Mouse (Mus musculus): Measurements from ENCODE around the gene Eno2.
A peak's percentile ranks its signal among the peaks of the same experiment; 100 is the strongest.

The Eno2 gene

DNA sequence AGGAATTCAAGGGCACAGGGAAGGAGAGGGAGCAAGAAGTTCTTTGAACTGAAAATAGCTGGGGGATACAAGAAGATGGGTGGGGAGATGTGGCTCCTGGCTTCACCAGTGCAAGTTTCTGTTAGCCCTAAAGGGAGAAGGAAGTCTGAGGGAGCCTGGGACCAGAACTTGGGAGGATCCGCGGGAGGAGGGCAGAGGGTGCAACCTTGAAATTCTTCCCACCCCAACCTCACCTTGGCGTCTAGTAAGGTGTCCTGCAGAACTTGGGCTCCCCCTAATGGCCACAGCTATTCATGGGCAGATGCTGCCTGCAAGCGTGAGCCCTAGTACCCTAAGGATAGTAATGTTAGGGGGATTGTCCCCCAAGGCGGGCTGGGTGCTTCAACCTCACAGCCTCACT, 10.2 kb downstream of the Eno2 start:
- DNase-seq: peak; percentile 93 to 94

- no peak for DNase-seq
Observed at GRCm38 (mm10) chr6:124758849-124759232, 10.6 kb downstream of the Eno2 start.

- DNase-seq: peak; percentile 52 to 64
Observed at GRCm38 (mm10) chr6:124757909-124758848, 11.3 kb downstream of the Eno2 start.

- DNase-seq: no peak
Observed at GRCm38 (mm10) chr6:124757351-124757880, 12.1 kb downstream of the Eno2 start.

- DNase-seq: peak; percentile 91
Observed at GRCm38 (mm10) chr6:124756652-124757350, 12.7 kb downstream of the Eno2 start.

DNA sequence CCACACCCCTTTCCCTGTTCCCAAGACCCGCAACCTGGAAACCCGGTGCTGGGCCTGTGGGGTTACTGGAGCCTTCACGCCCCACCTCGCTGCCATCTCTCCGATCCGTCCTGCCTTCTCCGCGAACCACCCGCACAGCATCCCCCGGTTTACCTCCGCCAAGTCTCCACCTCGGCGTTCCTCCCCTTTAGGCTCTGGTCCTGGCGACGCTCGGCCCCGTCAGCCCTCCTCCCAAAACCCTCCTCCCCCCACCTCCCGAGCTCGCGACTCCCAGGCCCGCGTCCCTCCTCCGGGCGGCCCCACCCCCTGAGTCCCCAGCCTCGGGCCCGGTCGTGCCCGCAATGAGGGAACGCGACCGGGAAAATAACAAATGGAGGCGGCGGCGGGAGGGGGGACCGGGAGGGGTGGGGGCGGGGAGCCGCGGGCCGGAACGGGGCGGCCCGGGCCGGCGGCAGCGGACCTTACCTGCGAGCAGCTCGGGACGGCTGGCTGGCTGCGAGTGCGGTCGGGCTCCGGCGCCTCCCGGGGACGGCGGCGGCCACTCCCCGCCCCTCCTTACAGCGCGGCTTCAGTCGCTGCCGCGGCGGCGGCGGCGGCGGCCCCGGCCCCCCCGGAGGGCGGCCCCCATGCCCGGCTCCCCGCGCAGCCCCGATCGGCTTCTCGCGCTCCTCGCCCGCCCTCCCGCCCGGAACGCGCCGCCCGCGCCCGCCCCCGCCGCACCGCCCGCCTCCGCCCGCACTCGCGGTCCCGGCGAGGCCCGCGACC, 13.5 kb downstream of the Eno2 start, which contains the start of the genes Gm45234 and Atn1:
Gene Gm45234, minus strand, starts transcription at position 191 of the 765 bp plus-strand sequence.
Gene Atn1, minus strand, starts transcription at position 694 of the 765 bp plus-strand sequence.
- peak; percentile 78 to 88 for DNase-seq

DNA sequence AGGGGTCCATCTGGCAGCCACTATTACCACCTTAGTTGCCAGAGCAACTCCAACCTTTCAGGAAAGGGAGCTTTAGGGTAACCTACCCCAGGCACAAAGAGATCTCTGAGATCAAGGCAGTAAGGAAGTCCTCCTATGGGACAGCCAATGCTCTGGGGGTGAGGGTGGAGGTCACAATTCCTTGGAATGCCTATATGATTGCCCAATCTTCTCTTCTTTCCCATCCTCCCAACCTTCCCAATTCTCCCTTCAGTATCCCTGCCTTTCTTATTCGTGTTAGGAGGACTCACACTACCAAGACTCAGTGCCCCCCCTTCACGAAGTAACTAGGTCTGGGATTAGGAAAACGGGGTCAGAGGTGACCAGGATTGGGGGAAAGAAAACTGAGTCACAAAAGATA, 14.2 kb downstream of the Eno2 start:
- DNase-seq: no peak

- DNase-seq: no peak
Observed at GRCm38 (mm10) chr6:124753861-124754260, 15.6 kb downstream of the Eno2 start.

DNA sequence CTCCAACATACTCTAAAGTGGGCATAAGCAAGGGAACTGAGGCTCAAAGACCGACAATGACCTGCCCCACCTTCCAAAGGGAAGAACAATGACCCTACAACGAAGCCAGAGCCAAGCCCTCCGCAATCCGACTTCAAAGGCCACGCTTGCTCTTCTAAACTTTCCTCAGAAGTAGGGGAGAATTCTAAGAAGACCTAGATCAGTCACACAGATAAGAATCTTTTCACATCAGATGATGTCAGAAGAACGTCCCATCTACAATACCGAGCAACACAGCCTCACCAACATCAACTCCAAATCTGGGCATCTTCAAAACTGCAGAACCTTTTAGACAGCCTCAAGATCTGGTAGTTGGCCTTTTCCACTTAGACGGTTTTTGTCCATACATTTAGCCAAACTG, 19.1 kb downstream of the Eno2 start:
- DNase-seq: no peak

GRCm38 (mm10) chr6:124746654-124747632, 22.5 kb downstream of the Eno2 start:
- DNase-seq: no peak

- no peak for DNase-seq
Observed at GRCm38 (mm10) chr6:124746296-124746605, 23.2 kb downstream of the Eno2 start.

- peak; percentile 95 to 96 for DNase-seq
Observed at GRCm38 (mm10) chr6:124745490-124746295, 23.8 kb downstream of the Eno2 start.

GRCm38 (mm10) chr6:124744755-124745321, 24.6 kb downstream of the Eno2 start:
- DNase-seq: peak in 1 of 2 experiments; percentile 46

DNA sequence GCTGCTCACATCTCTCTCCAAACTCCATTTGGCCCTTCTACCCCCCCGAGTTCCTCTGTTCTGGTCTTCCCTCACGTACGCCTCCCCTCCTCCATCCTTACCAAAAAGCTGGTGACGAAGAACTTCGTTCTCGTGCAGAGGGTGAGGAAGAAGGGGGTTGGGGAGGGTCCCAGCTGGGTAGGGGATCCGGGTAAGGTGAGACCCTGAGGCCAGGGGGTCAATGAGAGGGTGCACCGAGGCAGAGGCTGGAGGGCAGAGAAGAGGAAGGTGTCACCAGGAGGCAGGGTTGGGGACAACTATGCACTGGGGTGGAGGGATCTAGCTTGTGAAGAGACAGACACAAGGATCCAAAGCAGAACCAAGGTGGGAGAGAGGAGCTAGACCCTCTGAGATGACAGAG, 25.8 kb downstream of the Eno2 start:
- no peak for DNase-seq

- no peak for DNase-seq
Observed at GRCm38 (mm10) chr6:124742839-124743514, 26.5 kb downstream of the Eno2 start.

DNA sequence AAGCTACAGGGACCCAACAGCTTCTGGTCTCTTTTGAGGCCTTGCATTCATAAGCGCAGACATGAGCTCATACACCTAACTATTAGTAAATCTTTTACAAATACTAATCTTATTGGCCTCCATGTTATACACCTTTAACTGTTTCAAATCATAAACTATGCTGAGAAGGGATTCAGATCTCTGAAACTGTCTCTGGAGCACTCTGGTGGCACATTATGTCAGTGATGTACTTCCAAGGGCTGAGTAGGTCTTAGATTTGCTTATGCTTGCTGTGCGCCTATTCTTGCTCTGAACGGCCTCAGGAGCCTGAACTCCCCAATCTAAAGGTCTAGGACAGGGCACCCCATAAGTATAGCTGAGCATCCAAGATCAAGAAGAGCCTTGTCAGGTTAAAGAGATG, 27.6 kb downstream of the Eno2 start:
- DNase-seq: no peak

- peak; percentile 86 to 90 for DNase-seq
Observed at GRCm38 (mm10) chr6:124740888-124741761, 28.3 kb downstream of the Eno2 start, which contains the start of gene Grcc10. Grcc10 (minus strand) TSS chr6:124741374.

DNA sequence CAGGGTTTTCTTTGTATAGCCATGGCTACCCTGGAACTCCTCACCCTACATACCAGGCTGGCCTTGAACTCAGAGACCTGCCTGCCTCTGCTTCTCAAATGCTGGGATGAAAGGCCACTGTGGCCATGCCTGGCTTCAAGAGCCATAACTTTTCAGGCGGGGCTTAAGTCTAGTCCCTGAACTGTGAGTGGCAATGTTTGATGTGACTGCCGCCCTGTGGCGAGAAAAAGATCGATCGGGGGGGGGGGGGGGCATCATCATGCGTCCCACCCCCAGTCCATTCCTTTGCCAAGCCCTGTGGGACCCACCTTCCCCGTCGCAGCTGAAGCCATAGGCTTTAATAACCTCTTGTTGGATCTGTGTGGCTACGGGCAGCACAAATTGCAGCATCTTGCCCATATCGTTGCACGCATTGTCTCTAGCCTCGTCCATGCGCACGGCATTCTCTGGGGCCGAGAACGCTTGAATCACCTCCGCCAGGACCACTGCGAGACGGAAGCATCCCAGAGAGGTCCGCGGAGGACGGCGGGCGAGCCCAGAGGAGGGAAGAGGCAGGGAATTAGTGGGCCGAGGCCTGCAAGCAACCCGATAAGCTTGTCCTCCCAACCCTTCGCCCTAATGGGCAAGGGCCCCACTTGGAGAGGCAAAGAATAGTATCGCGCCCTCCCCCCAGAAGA, 29.1 kb downstream of the Eno2 start:
- peak; percentile 62 to 63 for DNase-seq

Measured in kidney, postnatal 36 days (tissue).